In genomic region chr19:5988815-5989452, GRCm38 (mm10) we compare ENCODE assay signal across 8 mouse cellular contexts. TPM values are rescaled to one million over a fixed set of nuclear protein-coding genes. Genes with fewer than 3 reads are reported as not detected.
DNase-seq lines count a peak whose midpoint lies in the region; ATAC-seq and TF ChIP-seq lines count a peak whose summit lies in the region.

No protein-coding gene starts in this region.

- no peak for TF ChIP-seq CTCF in gastrocnemius, adult 2 months (IDR thresholded peaks at IDR 0.05)

- no peaks in the 10 kb centered on the region for H3K27me3 ChIP-seq in embryonic facial prominence, embryonic 15.5 days
- no peaks in the 10 kb centered on the region for H3K27me3 ChIP-seq in neural tube, embryonic 12.5 days (replicated peaks)

- peak; percentile 62 for DNase-seq in gastrocnemius, adult 2 months
- DNase-seq in gastrocnemius, postnatal 25 days = no peak
- DNase-seq in heart, postnatal 36 days = peak; percentile 31 to 58
- peak; percentile 72 for DNase-seq in layer of hippocampus, adult 11-12 months (ENCODE audit: low spot score)
- peak; percentile 84 to 86 for DNase-seq in lung, adult 18-20 months
- peak; percentile 80 for DNase-seq in testis, postnatal 10 days (ENCODE audit: low spot score)

- H3K9me3 ChIP-seq in embryonic facial prominence, embryonic 15.5 days (replicated peaks) = no peaks in the 10 kb centered on the region
- H3K9me3 ChIP-seq in neural tube, embryonic 12.5 days = no peaks in the 10 kb centered on the region

- H3K27ac ChIP-seq in gastrocnemius, adult 2 months = no peak overlapping the region
- peak overlapping the region; percentile 22; the same call in 1 of the 2 replicates for H3K27ac ChIP-seq in embryonic facial prominence, embryonic 15.5 days (replicated peaks)
- no peak overlapping the region for H3K27ac ChIP-seq in neural tube, embryonic 12.5 days

- 0 out of 2 replicates have a peak overlapping the region, but pooled peaks have one; percentile 23 for H3K9ac ChIP-seq in embryonic facial prominence, embryonic 15.5 days
- H3K9ac ChIP-seq in neural tube, embryonic 12.5 days = peak overlapping the region; percentile 47; the same call in 1 of the 2 replicates

- peaks cover 20% of the 10 kb centered on the region for H3K4me1 ChIP-seq in embryonic facial prominence, embryonic 15.5 days
- H3K4me1 ChIP-seq in neural tube, embryonic 12.5 days = peaks cover 7% of the 10 kb centered on the region

- WGBS in embryonic facial prominence, embryonic 15.5 days = 7% methylated on average over 13 of the region's 13 CpGs
- WGBS in neural tube, embryonic 12.5 days = 7% methylated on average over 13 of the region's 13 CpGs

- peak overlapping the region; percentile 15; the same call in 1 of the 2 replicates for H3K4me2 ChIP-seq in embryonic facial prominence, embryonic 15.5 days (replicated peaks)
- peak overlapping the region; percentile 46 for H3K4me2 ChIP-seq in neural tube, embryonic 12.5 days (replicated peaks)

- intact Hi-C loops in gastrocnemius, adult 2 months (cut with DNase I) = no loop called here
- intact Hi-C loops in heart, postnatal 36 days (cut with DNase I) = no loop called here

- ATAC-seq in embryonic facial prominence, embryonic 15.5 days (ENCODE audit: insufficient number of reproducible peaks, low FRiP score, low TSS enrichment, low read depth) = 0 out of 2 replicates have a peak, but pooled peaks have one; percentile 30
- ATAC-seq in neural tube, embryonic 12.5 days (ENCODE audit: low FRiP score, low read depth) = peak; percentile 79

- peaks cover 22% of the 10 kb centered on the region for H3K36me3 ChIP-seq in embryonic facial prominence, embryonic 15.5 days
- no peaks in the 10 kb centered on the region for H3K36me3 ChIP-seq in neural tube, embryonic 12.5 days

- H3K4me3 ChIP-seq in gastrocnemius, adult 2 months = no peak overlapping the region
- no peak overlapping the region for H3K4me3 ChIP-seq in embryonic facial prominence, embryonic 15.5 days (replicated peaks)
- H3K4me3 ChIP-seq in neural tube, embryonic 12.5 days = no peak overlapping the region

RNA-seq across cellular contexts. Expression of gene Slc22a20, which starts 3.0 kb away (rescaled TPM):
- total RNA-seq in gastrocnemius, adult 2 months (2021) = not detected
- total RNA-seq in gastrocnemius, postnatal 25 days (2021) = not detected
- polyA plus RNA-seq in embryonic facial prominence, embryonic 15.5 days (2015; fragmentation: Nextera tagmentation; extraction: Ambion mirVana) = not detected in 2 replicates
- total RNA-seq in heart, postnatal 36 days (2021) = not detected
- polyA plus RNA-seq in neural tube, embryonic 12.5 days (2016; fragmentation: Nextera tagmentation; extraction: Ambion mirVana) = not detected in 2 replicates

RNA-seq across cellular contexts. Expression of gene Pola2, which starts 24.9 kb away (rescaled TPM):
- total RNA-seq in gastrocnemius, adult 2 months (2021) = 1 to 10 TPM; 8.9 to 9.2 TPM
- total RNA-seq in gastrocnemius, postnatal 25 days (2021) = 10 to 100 TPM in 1 of 2 experiments, 1 to 10 TPM in 1; 9.2 to 10.8 TPM
- polyA plus RNA-seq in embryonic facial prominence, embryonic 15.5 days (2015; fragmentation: Nextera tagmentation; extraction: Ambion mirVana) = 59.6 and 65.4 TPM in 2 replicates
- 10 to 100 TPM; 10.6 to 10.9 TPM for total RNA-seq in heart, postnatal 36 days (2021)
- 44.4 and 46.6 TPM in 2 replicates for polyA plus RNA-seq in neural tube, embryonic 12.5 days (2016; fragmentation: Nextera tagmentation; extraction: Ambion mirVana)

RNA-seq across cellular contexts. Expression of gene Capn1, which starts 26.8 kb away (rescaled TPM):
- 10 to 100 TPM; 87.0 to 93.7 TPM for total RNA-seq in gastrocnemius, adult 2 months (2021)
- total RNA-seq in gastrocnemius, postnatal 25 days (2021) = 10 to 100 TPM; 76.8 to 81.5 TPM
- polyA plus RNA-seq in embryonic facial prominence, embryonic 15.5 days (2015; fragmentation: Nextera tagmentation; extraction: Ambion mirVana) = 22.1 and 22.4 TPM in 2 replicates
- 10 to 100 TPM; 34.7 to 35.2 TPM for total RNA-seq in heart, postnatal 36 days (2021)
- polyA plus RNA-seq in neural tube, embryonic 12.5 days (2016; fragmentation: Nextera tagmentation; extraction: Ambion mirVana) = 5.6 and 6.4 TPM in 2 replicates

RNA-seq across cellular contexts. Expression of gene Syvn1, which starts 57.4 kb away (rescaled TPM):
- total RNA-seq in gastrocnemius, adult 2 months (2021) = 10 to 100 TPM; 17.1 to 20.6 TPM
- 10 to 100 TPM; 15.2 to 16.2 TPM for total RNA-seq in gastrocnemius, postnatal 25 days (2021)
- polyA plus RNA-seq in embryonic facial prominence, embryonic 15.5 days (2015; fragmentation: Nextera tagmentation; extraction: Ambion mirVana) = 34.2 and 39.8 TPM in 2 replicates
- 10 to 100 TPM; 19.4 to 26.4 TPM for total RNA-seq in heart, postnatal 36 days (2021)
- 33.2 and 35.2 TPM in 2 replicates for polyA plus RNA-seq in neural tube, embryonic 12.5 days (2016; fragmentation: Nextera tagmentation; extraction: Ambion mirVana)
